Mouse (Mus musculus) cerebellum, postnatal 4 days (tissue): ENCODE data around the gene Sdc4.
A peak's percentile ranks its signal among the peaks of the same experiment; 100 is the strongest.

Source experiments
- DNase-seq, 2 experiments: peaks; one replicate each; pipeline ENCODE4 v3.0.0; 2022; ENCODE audit warnings: low spot score in 2 of 2, mixed read lengths in 1 of 2

Sdc4 gene

GRCm38 (mm10) chr2:164431676-164432465, 11.8 kb downstream of the Sdc4 start:
- no peak for DNase-seq

- DNase-seq: no peak
Measured at GRCm38 (mm10) chr2:164430697-164431096, 13.0 kb downstream of the Sdc4 start.

- no peak for DNase-seq
Measured at GRCm38 (mm10) chr2:164429881-164430615, 13.6 kb downstream of the Sdc4 start.

GRCm38 (mm10) chr2:164428451-164428850, 15.2 kb downstream of the Sdc4 start:
- DNase-seq: no peak

- DNase-seq: no peak
Measured at GRCm38 (mm10) chr2:164426952-164427351, 16.7 kb downstream of the Sdc4 start.

GRCm38 (mm10) chr2:164426121-164426520, 17.6 kb downstream of the Sdc4 start:
- DNase-seq: no peak

GRCm38 (mm10) chr2:164425401-164425800, 18.3 kb downstream of the Sdc4 start:
- DNase-seq: no peak

- DNase-seq: no peak
Measured at GRCm38 (mm10) chr2:164424406-164424805, 19.3 kb downstream of the Sdc4 start.

- no peak for DNase-seq
Measured at GRCm38 (mm10) chr2:164423464-164423863, 20.2 kb downstream of the Sdc4 start.

- no peak for DNase-seq
Measured at GRCm38 (mm10) chr2:164422675-164423393, 20.9 kb downstream of the Sdc4 start.

GRCm38 (mm10) chr2:164421979-164422378, 21.7 kb downstream of the Sdc4 start:
- no peak for DNase-seq

GRCm38 (mm10) chr2:164421306-164421705, 22.4 kb downstream of the Sdc4 start:
- no peak for DNase-seq

- DNase-seq: no peak
Measured at GRCm38 (mm10) chr2:164419489-164419888, 24.2 kb downstream of the Sdc4 start.

GRCm38 (mm10) chr2:164418308-164418875, 25.3 kb downstream of the Sdc4 start:
- no peak for DNase-seq

GRCm38 (mm10) chr2:164417198-164417597, 26.5 kb downstream of the Sdc4 start:
- DNase-seq: no peak

- DNase-seq: no peak
Measured at GRCm38 (mm10) chr2:164414581-164414980, 29.1 kb downstream of the Sdc4 start.

- DNase-seq: no peak
Measured at GRCm38 (mm10) chr2:164414167-164414566, 29.5 kb downstream of the Sdc4 start.

GRCm38 (mm10) chr2:164407708-164408107, 36.0 kb downstream of the Sdc4 start:
- DNase-seq: peak; percentile 58 to 78

- DNase-seq: no peak
Measured at GRCm38 (mm10) chr2:164405519-164405918, 38.2 kb downstream of the Sdc4 start.

- DNase-seq: no peak
Measured at GRCm38 (mm10) chr2:164405060-164405459, 38.6 kb downstream of the Sdc4 start, which contains the start of gene Matn4. Matn4 (minus strand) TSS chr2:164405160.

- no peak for DNase-seq
Measured at GRCm38 (mm10) chr2:164404082-164404990, 39.4 kb downstream of the Sdc4 start.
